Mouse (Mus musculus) layer of hippocampus, postnatal 14 days (tissue): ENCODE measurements around the gene Fbxw7. TPM values are rescaled to one million over a fixed set of nuclear protein-coding genes. Genes with fewer than 3 reads are reported as not detected.
A peak's percentile ranks its signal among the peaks of the same experiment; 100 is the strongest.
"Not testable (repeated sequence)": the region's sequence is repeated elsewhere in the genome, so short reads cannot be mapped to it uniquely, and the experiment has no call there.

Experiments
- DNase-seq, 2 experiments: peaks; one replicate each; pipeline ENCODE4 v3.0.0; 2021 to 2022; ENCODE audit warnings: low spot score in 2 of 2, mixed read lengths in 1 of 2
- total RNA-seq, 2 experiments: library from RNA; stranded (reverse); gene quantifications; 2 replicates each; pipeline ENCODE4 v1.2.3; 2021

Fbxw7 gene
- total RNA-seq, 2 experiments from 2014 or later: 119 to 135 TPM

GRCm38 (mm10) chr3:84826405-84826804, 11.3 kb downstream of the Fbxw7 start:
- no peak for DNase-seq

DNA sequence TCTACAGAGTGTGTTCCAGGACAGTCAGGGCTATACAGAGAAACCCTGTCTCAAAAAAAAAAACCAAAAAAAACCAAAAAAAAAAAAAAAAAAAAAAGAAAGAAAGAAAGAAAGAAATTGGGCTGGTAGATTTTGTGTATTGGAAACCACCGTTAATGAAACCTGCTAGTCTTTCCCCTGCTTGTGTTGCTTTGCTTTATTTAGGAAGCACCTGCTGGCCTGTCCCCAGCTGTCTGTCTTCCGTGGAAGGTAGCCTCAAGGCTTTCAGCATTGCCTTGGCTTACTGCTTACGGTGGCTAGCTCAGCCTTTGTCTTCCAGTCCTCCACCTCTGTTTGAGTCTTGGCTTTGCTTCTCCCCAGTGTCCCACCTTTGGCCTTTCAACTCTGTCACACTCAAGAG, 11.9 kb downstream of the Fbxw7 start:
- no peak for DNase-seq

GRCm38 (mm10) chr3:84827617-84828016, 12.5 kb downstream of the Fbxw7 start:
- DNase-seq: no peak

DNA sequence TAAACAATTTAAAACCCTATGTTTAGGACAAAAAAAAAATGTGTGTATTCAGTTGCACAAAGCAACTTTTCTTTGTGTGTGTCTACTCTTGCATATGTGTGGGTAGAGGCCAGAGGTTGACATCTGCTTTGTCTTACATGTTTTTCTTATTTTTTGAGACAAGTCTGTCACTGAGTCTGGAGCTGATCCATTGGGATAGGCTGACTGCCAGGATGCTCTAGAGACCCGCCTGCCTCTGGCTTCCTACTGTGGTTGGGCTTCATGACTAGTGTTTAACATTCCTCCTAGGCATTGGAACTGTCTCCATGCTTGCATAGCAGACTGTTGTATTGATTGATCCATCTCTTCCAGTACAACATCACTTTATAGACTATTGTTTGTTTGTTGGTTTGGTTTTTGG, 14.3 kb downstream of the Fbxw7 start:
- no peak for DNase-seq

DNA sequence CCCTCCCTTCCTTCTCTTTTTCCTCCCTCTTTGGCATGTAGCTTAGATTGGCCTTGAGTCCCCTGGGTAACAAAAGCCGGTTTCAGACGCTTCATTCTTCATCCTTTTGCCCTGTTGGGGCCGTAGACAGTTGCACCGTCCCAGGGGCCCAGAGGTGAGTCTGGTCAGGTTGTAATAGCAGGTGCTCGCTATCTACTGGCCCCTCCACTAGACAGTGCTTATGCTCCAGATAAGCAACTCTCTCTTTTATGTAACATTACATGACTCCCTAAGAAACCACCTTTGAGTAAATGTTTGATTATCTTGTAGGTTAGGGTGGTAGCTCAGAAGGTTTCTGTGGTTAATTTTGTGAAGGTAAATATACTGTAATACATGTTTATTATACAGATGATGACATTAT, 21.0 kb downstream of the Fbxw7 start:
- no peak for DNase-seq

GRCm38 (mm10) chr3:84837984-84838383, 22.9 kb downstream of the Fbxw7 start:
- no peak for DNase-seq

DNA sequence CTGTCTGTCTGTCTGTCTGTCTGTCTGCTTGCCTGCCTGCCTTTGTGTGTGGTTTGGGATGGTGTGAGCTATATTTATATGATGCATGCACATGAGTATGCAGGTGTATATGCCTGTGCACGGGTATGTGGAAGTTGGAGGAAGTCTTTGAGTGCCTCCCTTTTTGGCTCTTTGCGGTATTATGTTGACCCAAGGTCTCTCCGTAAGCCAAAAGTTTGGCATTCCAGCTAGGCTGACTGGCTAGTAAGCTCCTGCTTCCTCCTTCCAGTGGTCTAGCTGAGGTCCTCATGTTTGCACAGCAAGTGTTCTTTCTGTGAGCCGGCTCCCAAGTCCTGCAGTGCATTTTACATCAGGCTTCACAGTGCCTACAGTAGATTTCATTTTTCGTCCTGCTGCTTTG, 24.4 kb downstream of the Fbxw7 start:
- DNase-seq: no peak

DNA sequence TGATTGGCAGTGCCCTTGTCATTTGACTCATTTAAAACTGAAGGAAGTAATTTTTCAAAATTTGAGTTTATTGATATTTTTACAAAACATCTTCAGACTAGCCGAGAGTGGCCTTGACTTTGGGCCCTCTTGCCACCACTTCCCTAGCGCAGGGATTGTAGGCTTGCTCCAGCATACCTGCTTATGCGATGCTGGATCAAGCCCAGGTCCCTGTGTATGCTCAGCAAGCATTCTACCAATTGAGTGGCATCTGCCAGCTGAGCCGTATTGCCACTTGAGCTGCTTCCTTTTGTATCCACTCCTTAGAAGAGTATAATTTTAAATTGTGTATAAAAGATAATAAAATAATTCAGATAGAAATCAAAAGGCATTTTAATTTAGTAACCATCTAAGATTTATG, 26.2 kb downstream of the Fbxw7 start:
- no peak for DNase-seq

- no peak for DNase-seq
These were observed 27.7 kb downstream of the Fbxw7 start for GRCm38 (mm10) chr3:84842793-84843192.

DNA sequence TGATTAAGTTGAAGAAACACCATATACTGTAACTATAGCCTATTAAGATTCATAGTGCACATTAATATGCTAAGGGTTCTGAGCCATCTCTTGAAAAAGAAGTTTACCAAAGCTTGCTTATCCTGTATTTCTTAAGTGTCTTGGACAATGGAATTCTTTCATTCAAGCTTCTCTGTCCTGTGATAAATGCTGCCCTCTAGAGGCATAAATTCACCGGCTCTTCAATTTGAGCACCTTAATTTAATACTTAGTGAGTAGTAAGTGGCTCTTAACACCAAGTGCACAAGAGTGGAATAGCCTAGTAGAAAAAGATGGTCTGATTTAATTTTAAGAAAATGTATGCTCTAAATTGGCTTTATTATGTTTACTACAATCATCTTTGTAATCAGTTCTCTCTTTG, 28.5 kb downstream of the Fbxw7 start:
- peak in 1 of 2 experiments; percentile 80 for DNase-seq

DNA sequence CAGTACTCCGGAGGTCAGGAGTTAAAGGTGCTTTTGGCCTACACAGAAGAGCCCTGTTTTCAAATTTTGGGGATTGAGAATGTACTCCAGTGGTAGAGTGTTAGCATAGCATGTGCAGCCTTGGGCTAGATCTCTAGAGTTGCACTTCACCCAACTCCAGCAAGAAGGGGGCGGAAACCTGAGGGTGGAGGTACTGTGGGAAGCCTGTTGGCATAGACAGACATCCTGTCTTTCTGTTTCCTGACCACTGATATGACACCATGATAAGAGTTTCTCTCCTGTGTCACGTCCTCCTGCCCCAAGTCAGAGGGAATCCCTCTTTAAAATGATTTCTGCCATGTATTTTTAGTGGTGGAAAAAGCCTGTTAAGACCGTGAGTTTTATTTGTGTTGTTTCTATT, 33.7 kb downstream of the Fbxw7 start:
- no peak for DNase-seq

GRCm38 (mm10) chr3:84850418-84850817, 35.4 kb downstream of the Fbxw7 start:
- DNase-seq: no peak

GRCm38 (mm10) chr3:84851801-84852200, 36.7 kb downstream of the Fbxw7 start:
- no peak for DNase-seq

DNA sequence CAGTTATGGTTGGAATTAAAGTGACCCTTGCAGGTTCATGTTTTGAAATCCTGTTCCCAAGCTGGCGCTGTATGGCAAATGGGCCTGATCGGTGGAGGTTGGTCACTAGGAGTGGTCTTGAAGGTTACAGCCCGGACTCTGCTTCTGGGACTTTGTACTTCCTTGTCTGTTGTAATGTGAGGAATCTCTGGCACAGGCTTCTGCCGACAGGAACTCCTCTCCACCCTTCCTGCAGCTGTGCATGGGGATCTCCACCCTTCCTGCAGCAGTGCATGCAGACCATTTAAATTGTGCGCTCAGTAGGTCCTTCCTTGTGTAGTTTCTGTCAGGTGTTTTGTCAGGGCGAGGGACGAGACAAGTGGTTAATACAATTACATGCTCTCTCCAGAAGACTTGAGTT, 37.8 kb downstream of the Fbxw7 start:
- no peak for DNase-seq

DNA sequence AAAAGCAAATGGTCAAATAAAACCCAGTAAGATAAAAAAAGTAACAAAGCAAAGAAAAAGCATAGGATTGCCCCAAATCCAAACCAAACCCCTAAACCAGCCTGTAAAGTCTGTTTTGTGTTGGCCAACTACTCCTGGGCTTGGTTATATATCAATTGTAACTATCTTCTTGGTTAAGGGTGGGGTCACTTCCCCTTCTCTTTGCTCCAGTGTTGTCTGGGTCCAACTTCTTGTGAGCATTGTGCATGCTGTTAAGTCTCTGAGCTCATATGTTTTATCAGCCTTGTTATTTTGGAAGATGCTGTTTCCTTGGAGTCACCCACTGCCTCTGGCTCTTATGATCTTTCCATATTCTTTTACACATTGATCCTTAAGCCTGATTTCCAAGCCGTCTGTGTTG, 39.4 kb downstream of the Fbxw7 start:
- no peak for DNase-seq

DNA sequence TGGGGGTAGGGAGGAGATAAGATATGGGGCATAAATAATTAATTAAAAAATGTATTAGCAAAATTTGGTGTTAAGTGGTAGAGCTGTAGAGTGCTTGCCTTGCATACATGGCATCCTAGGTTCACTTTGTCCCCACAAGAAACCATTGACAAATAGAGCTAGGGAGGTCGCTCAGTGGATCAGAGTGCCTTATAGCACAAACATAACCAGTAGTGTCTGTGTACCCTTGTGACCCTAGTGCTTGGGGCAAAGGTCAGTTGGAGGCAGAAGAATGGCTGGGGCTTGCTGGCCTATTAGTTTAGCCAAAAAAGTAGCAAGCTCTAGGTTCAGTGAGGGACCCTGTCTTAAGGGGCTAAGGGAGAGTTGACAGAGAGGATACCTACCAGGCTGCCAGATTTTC, 45.6 kb downstream of the Fbxw7 start:
- DNase-seq: no peak

- DNase-seq: not testable (repeated sequence)
These were observed 46.7 kb downstream of the Fbxw7 start for GRCm38 (mm10) chr3:84861817-84862216.

GRCm38 (mm10) chr3:84865684-84866083, 50.6 kb downstream of the Fbxw7 start:
- no peak for DNase-seq

GRCm38 (mm10) chr3:84866866-84867265, 51.8 kb downstream of the Fbxw7 start:
- DNase-seq: no peak

- peak in 1 of 2 experiments; percentile 12 for DNase-seq
These were observed 52.4 kb downstream of the Fbxw7 start for GRCm38 (mm10) chr3:84867434-84867975.

DNA sequence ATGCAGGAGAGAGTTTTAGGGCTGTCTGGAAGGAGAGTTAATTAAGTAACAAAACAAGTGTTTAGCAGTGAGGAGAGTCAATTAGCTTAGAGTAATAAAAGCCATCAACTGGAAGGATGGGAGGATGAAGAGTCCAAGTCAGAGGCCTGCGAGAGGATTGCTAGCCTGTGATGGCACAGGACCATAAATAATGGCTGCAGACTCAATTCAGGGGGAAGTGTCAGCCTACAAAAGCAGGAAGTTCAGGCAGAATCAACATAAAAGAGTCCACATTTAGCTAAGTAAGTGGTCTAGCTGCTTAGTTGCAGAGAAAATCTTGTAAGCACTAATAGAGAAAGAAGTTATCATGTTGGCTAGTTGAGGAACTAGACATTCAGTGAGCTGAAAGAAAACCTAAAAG, 52.9 kb downstream of the Fbxw7 start:
- no peak for DNase-seq

DNA sequence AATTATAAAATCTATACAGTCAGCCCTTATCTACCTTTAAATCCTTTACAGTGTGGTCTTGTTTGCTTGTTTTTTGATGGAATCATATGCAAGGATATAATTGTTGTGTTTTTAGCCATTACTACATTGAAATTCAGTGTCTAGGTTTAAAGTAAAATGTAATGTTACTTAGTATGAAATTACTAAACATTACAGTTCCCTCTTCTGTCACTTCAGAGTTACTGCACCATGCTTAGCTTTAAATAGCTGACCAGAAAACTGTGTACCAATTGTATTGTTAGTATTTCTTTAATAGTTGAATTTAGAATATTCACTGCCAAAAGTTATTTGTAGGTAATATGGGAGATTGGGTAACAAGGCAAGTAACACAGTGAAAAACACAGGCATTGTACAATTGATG, 55.1 kb downstream of the Fbxw7 start:
- no peak for DNase-seq

DNA sequence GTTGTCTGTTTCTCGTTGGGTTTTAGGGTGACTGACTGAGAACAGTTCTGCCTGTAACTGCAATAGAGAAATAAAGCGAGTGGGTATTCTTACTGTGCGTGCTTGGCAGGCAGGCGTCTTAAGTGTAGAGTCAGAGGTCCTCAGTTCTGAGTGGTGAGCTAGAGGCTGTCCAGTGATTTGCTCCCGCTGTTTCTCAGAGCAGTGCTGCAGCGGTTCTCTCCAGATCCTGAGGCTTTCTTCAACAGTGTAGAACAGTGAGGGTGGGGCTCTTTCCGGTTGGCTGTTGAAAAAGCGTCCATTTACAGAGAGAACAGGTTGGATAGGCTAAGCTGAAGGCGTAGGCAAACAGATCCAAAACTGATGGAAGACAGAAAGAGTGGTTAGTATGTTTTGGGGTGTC, 60.2 kb downstream of the Fbxw7 start:
- no peak for DNase-seq

- no peak for DNase-seq
These were observed 61.1 kb downstream of the Fbxw7 start for GRCm38 (mm10) chr3:84876211-84876610.
